9 mouse cellular contexts compared by ENCODE assay signal in genomic region chr17:30199374-30200247, GRCm38 (mm10).
DNase-seq lines count a peak whose midpoint lies in the region; ATAC-seq and TF ChIP-seq lines count a peak whose summit lies in the region.
"Had no signal": no experiment of that assay in that cellular context is flagged by ENCODE, and none has a peak within 500 bp of the region (broad histone marks: within the 10 kb centered on the region; RNA-seq: fewer than 3 reads in every experiment).

No protein-coding gene starts in this region.

- H3K4me3 ChIP-seq in heart, embryonic 12.5 days = no peak overlapping the region
- no peak overlapping the region for H3K4me3 ChIP-seq in midbrain, postnatal 0 days (ENCODE audit: low read depth, low read length)
- H3K4me3 ChIP-seq in midbrain, embryonic 15.5 days = no peak overlapping the region
- H3K4me3 ChIP-seq in stomach, embryonic 16.5 days (replicated peaks; ENCODE audit: low read length) = no peak overlapping the region

- intact Hi-C loops in gastrocnemius, postnatal 14 days (cut with DNase I; ENCODE audit: low total_unique reads) = loop anchor here (10.0 kb wide), 1 partner anchor 255 kb away; no protein-coding TSS in a partner anchor

- H3K4me2 ChIP-seq in heart, embryonic 12.5 days = 0 out of 2 replicates have a peak overlapping the region, but pooled peaks have one; percentile 3
- H3K4me2 ChIP-seq in midbrain, postnatal 0 days (ENCODE audit: low read depth, low read length, poor library complexity, severe bottlenecking) = no peak overlapping the region
- H3K4me2 ChIP-seq in midbrain, embryonic 15.5 days = no peak overlapping the region
- no peak overlapping the region for H3K4me2 ChIP-seq in stomach, embryonic 16.5 days (ENCODE audit: low read depth, low read length)

- peak overlapping the region; percentile 73 for H3K27ac ChIP-seq in heart, embryonic 12.5 days (ENCODE audit: poor library complexity, severe bottlenecking)
- no peak overlapping the region; the same call in 1 of the 2 replicates for H3K27ac ChIP-seq in midbrain, postnatal 0 days (ENCODE audit: low read depth, low read length)
- H3K27ac ChIP-seq in midbrain, embryonic 15.5 days = no peak overlapping the region
- H3K27ac ChIP-seq in stomach, embryonic 16.5 days (ENCODE audit: low read length) = peak overlapping the region; percentile 43; the same call in 1 of the 2 replicates

- DNase-seq in heart, postnatal 4 days = no peak
- DNase-seq in midbrain, postnatal 0 days (ENCODE audit: low spot score) = no peak
- DNase-seq in gastrocnemius, postnatal 14 days = peak; percentile 40
- no peak for DNase-seq in frontal cortex, postnatal 14 days (ENCODE audit: low spot score in 2 of 2)
- DNase-seq in ovary, postnatal 14 days (ENCODE audit: low spot score) = no peak

- peaks cover 98% of the 10 kb centered on the region for H3K4me1 ChIP-seq in heart, embryonic 12.5 days (replicated peaks)
- H3K4me1 ChIP-seq in midbrain, postnatal 0 days (ENCODE audit: insufficient read depth, low read length) = peaks cover 39% of the 10 kb centered on the region
- peaks cover 91% of the 10 kb centered on the region for H3K4me1 ChIP-seq in midbrain, embryonic 15.5 days
- H3K4me1 ChIP-seq in stomach, embryonic 16.5 days (ENCODE audit: control insufficient read depth, insufficient read depth, low read length) = peaks cover 57% of the 10 kb centered on the region

- H3K9me3 ChIP-seq in heart, embryonic 12.5 days (replicated peaks) = no peaks in the 10 kb centered on the region
- H3K9me3 ChIP-seq in midbrain, postnatal 0 days (ENCODE audit: low read length) = no peaks in the 10 kb centered on the region
- no peaks in the 10 kb centered on the region for H3K9me3 ChIP-seq in midbrain, embryonic 15.5 days
- H3K9me3 ChIP-seq in stomach, embryonic 16.5 days (replicated peaks; ENCODE audit: control insufficient read depth, low read length) = no peaks in the 10 kb centered on the region

- 48% methylated on average over 13 of the region's 13 CpGs for WGBS in heart, embryonic 12.5 days
- 71% methylated on average over 13 of the region's 13 CpGs for WGBS in midbrain, postnatal 0 days
- 70% methylated on average over 13 of the region's 13 CpGs for WGBS in midbrain, embryonic 15.5 days
- WGBS in stomach, embryonic 16.5 days = 58% methylated on average over 13 of the region's 13 CpGs

- H3K36me3 ChIP-seq in heart, embryonic 12.5 days = no peaks in the 10 kb centered on the region
- no peaks in the 10 kb centered on the region for H3K36me3 ChIP-seq in midbrain, postnatal 0 days (ENCODE audit: insufficient read depth, low read length)
- H3K36me3 ChIP-seq in midbrain, embryonic 15.5 days (replicated peaks) = no peaks in the 10 kb centered on the region
- H3K36me3 ChIP-seq in stomach, embryonic 16.5 days (ENCODE audit: control insufficient read depth, insufficient read depth, low read length) = no peaks in the 10 kb centered on the region

- H3K27me3 ChIP-seq in heart, embryonic 12.5 days (replicated peaks) = no peaks in the 10 kb centered on the region
- no peaks in the 10 kb centered on the region for H3K27me3 ChIP-seq in midbrain, postnatal 0 days (ENCODE audit: insufficient read depth, low read length)
- no peaks in the 10 kb centered on the region for H3K27me3 ChIP-seq in midbrain, embryonic 15.5 days (replicated peaks)
- H3K27me3 ChIP-seq in stomach, embryonic 16.5 days (ENCODE audit: control insufficient read depth, insufficient read depth, low read length) = no peaks in the 10 kb centered on the region

- H3K9ac ChIP-seq in heart, embryonic 12.5 days = peak overlapping the region; percentile 47
- H3K9ac ChIP-seq in midbrain, postnatal 0 days (replicated peaks; ENCODE audit: low read length, poor library complexity, severe bottlenecking) = no peak overlapping the region
- no peak overlapping the region for H3K9ac ChIP-seq in midbrain, embryonic 15.5 days
- no peak overlapping the region; the same call in 1 of the 2 replicates for H3K9ac ChIP-seq in stomach, embryonic 16.5 days (ENCODE audit: low read length)

- peak; percentile 22 for TF ChIP-seq CTCF in midbrain, postnatal 0 days (IDR thresholded peaks at IDR 0.05)

- ATAC-seq in heart, embryonic 12.5 days (ENCODE audit: insufficient number of reproducible peaks, low FRiP score) = no peak
- ATAC-seq in midbrain, postnatal 0 days (ENCODE audit: low FRiP score) = no peak
- no peak for ATAC-seq in midbrain, embryonic 15.5 days (replicated peaks)
- no peak for ATAC-seq in stomach, embryonic 16.5 days (ENCODE audit: insufficient read depth, low FRiP score)
- ATAC-seq: intestine, embryonic 16.5 days had no signal

Comparison
In these comparisons a context has a peak if more than half of its experiments do, and no peak if none do; other contexts are left out.
1. H3K27ac ChIP-seq: peak in heart, embryonic 12.5 days (single experiment) and stomach, embryonic 16.5 days (single experiment); none in midbrain, postnatal 0 days (single experiment) and midbrain, embryonic 15.5 days (single experiment).